20 mouse cellular contexts compared by ENCODE assay signal in the genomic region with DNA sequence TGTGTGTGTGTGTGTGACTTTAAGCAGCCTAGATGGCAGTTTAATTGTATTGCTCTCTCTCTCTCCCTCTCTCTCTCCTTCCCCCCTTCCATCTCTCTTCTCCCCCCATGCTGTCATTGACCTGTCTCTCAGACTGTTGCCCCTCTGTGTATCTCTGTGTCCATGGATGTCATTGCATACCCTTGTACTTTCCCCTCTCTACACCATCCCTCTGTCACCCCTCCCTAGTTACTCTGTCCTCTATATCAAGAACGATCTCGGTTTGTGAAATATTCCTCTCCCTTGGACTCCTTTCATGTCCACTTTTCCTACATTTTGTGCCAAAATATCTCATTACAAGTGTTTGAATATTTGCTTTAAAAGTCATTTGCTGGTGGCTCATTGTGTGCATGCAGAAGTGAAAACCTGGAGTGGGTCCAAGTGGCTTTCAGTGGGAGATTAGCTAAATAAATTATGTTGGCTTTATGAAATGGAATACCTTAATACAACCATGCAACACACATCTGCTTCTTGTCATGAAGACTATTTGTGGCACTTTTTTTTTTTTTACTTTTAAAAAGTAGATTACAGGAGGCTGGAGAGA. TPM values are rescaled to one million over a fixed set of nuclear protein-coding genes. Genes with fewer than 3 reads are reported as not detected.
DNase-seq lines count a peak whose midpoint lies in the region; ATAC-seq lines count a peak whose summit lies in the region.
"Had no signal": no experiment of that assay in that cellular context is flagged by ENCODE, and none has a peak within 500 bp of the region (broad histone marks: within the 10 kb centered on the region; RNA-seq: fewer than 3 reads in every experiment).

No protein-coding gene starts in this region.

- H3K27me3 ChIP-seq in midbrain, embryonic 14.5 days (ENCODE audit: control insufficient read depth, insufficient read depth, low read length), result no peaks in the 10 kb centered on the region
- no peaks in the 10 kb centered on the region for H3K27me3 ChIP-seq in midbrain, embryonic 15.5 days (replicated peaks)
- H3K27me3 ChIP-seq in embryonic facial prominence, embryonic 15.5 days, result no peaks in the 10 kb centered on the region
- H3K27me3 ChIP-seq: limb, embryonic 15.5 days; lung, embryonic 15.5 days had no signal

- H3K36me3 ChIP-seq in midbrain, embryonic 14.5 days (ENCODE audit: control insufficient read depth, insufficient read depth, low read length), result no peaks in the 10 kb centered on the region
- no peaks in the 10 kb centered on the region for H3K36me3 ChIP-seq in midbrain, embryonic 15.5 days (replicated peaks)
- no peaks in the 10 kb centered on the region for H3K36me3 ChIP-seq in embryonic facial prominence, embryonic 15.5 days
- H3K36me3 ChIP-seq: hindbrain, embryonic 10.5 days; limb, embryonic 15.5 days; lung, embryonic 15.5 days had no signal

- no peaks in the 10 kb centered on the region for H3K4me1 ChIP-seq in midbrain, embryonic 14.5 days (ENCODE audit: control insufficient read depth, insufficient read depth, low read length)
- H3K4me1 ChIP-seq in midbrain, embryonic 15.5 days, result no peaks in the 10 kb centered on the region
- H3K4me1 ChIP-seq in embryonic facial prominence, embryonic 15.5 days, result 0 out of 2 replicates have a peak, but pooled peaks cover 5% of the 10 kb centered on the region
- H3K4me1 ChIP-seq: hindbrain, embryonic 10.5 days; limb, embryonic 15.5 days had no signal

- H3K4me2 ChIP-seq in midbrain, embryonic 14.5 days (ENCODE audit: low read length), result no peak overlapping the region
- H3K4me2 ChIP-seq in midbrain, embryonic 15.5 days, result no peak overlapping the region
- H3K4me2 ChIP-seq in embryonic facial prominence, embryonic 15.5 days (replicated peaks), result no peak overlapping the region
- H3K4me2 ChIP-seq: limb, embryonic 15.5 days; lung, embryonic 15.5 days had no signal

- H3K9me3 ChIP-seq in midbrain, embryonic 14.5 days (ENCODE audit: control insufficient read depth, low read length), result no peaks in the 10 kb centered on the region
- no peaks in the 10 kb centered on the region for H3K9me3 ChIP-seq in midbrain, embryonic 15.5 days
- H3K9me3 ChIP-seq in embryonic facial prominence, embryonic 15.5 days (replicated peaks), result no peaks in the 10 kb centered on the region
- H3K9me3 ChIP-seq: hindbrain, embryonic 10.5 days; limb, embryonic 15.5 days; lung, embryonic 15.5 days had no signal

- ATAC-seq in midbrain, embryonic 14.5 days (ENCODE audit: low FRiP score, low TSS enrichment), result no peak
- no peak for ATAC-seq in midbrain, embryonic 15.5 days (replicated peaks)
- ATAC-seq in embryonic facial prominence, embryonic 15.5 days (ENCODE audit: insufficient number of reproducible peaks, low FRiP score, low TSS enrichment, low read depth), result 0 out of 2 replicates have a peak, but pooled peaks have one; percentile 29
- ATAC-seq: forebrain, embryonic 16.5 days had no signal

- no peak overlapping the region for H3K4me3 ChIP-seq in midbrain, embryonic 14.5 days (replicated peaks; ENCODE audit: low read depth, low read length)
- no peak overlapping the region for H3K4me3 ChIP-seq in midbrain, embryonic 15.5 days
- H3K4me3 ChIP-seq in embryonic facial prominence, embryonic 15.5 days (replicated peaks), result no peak overlapping the region
- H3K4me3 ChIP-seq: erythroblast, embryonic 14.5 days; gastrocnemius, adult 2 months; hindbrain, embryonic 10.5 days; limb, embryonic 15.5 days; lung, embryonic 15.5 days had no signal

- no peak overlapping the region for H3K27ac ChIP-seq in midbrain, embryonic 14.5 days (replicated peaks; ENCODE audit: low read depth, low read length)
- H3K27ac ChIP-seq in midbrain, embryonic 15.5 days, result no peak overlapping the region
- H3K27ac ChIP-seq in embryonic facial prominence, embryonic 15.5 days (replicated peaks), result no peak overlapping the region
- H3K27ac ChIP-seq: gastrocnemius, adult 2 months; hindbrain, embryonic 10.5 days; limb, embryonic 15.5 days; lung, embryonic 15.5 days had no signal

- intact Hi-C loops in heart, postnatal 10 days (cut with DNase I), result no loop called here

- WGBS in midbrain, embryonic 14.5 days, result 83% methylated on average over 2 of the region's 2 CpGs
- WGBS in midbrain, embryonic 15.5 days, result 73% methylated on average over 2 of the region's 2 CpGs
- 35% methylated on average over 2 of the region's 2 CpGs for WGBS in embryonic facial prominence, embryonic 15.5 days

- peak; percentile 11 for DNase-seq in heart, postnatal 4 days
- no peak for DNase-seq in heart, postnatal 10 days
- DNase-seq in midbrain, embryonic 14.5 days, result peak; percentile 29
- DNase-seq in cerebellum, adult 11-12 months, result no peak
- no peak for DNase-seq in adrenal gland, postnatal 4 days (ENCODE audit: low spot score in 2 of 2)
- no peak for DNase-seq in T-cell, adult 2 months (ENCODE audit: low spot score)
- DNase-seq: gastrocnemius, adult 2 months; kidney, adult 8-10 months; kidney, postnatal 36 days; right cerebral cortex, postnatal 25 days; thymus, postnatal 4 days had no signal

- no peak overlapping the region for H3K9ac ChIP-seq in midbrain, embryonic 14.5 days (replicated peaks; ENCODE audit: low read length)
- H3K9ac ChIP-seq in midbrain, embryonic 15.5 days, result no peak overlapping the region
- no peak overlapping the region for H3K9ac ChIP-seq in embryonic facial prominence, embryonic 15.5 days
- H3K9ac ChIP-seq: limb, embryonic 15.5 days; lung, embryonic 15.5 days had no signal

RNA-seq across cellular contexts. Expression of a gene that starts 18.6 kb away (rescaled TPM):
- total RNA-seq in heart, postnatal 4 days (2021), result 100 to 1,000 TPM; 151 to 159 TPM
- 100 to 1,000 TPM in 1 of 2 experiments, 10 to 100 TPM in 1; 95.2 to 111 TPM for total RNA-seq in heart, postnatal 10 days (2021)
- 90.0 and 119 TPM in 2 replicates for polyA plus RNA-seq in midbrain, embryonic 14.5 days (2014; fragmentation: Nextera tagmentation; extraction: Ambion mirVana)
- 78.3 and 79.0 TPM in 2 replicates for polyA plus RNA-seq in midbrain, embryonic 15.5 days (2015; fragmentation: Nextera tagmentation; extraction: Ambion mirVana)
- polyA plus RNA-seq in embryonic facial prominence, embryonic 15.5 days (2015; fragmentation: Nextera tagmentation; extraction: Ambion mirVana), result 86.3 and 100 TPM in 2 replicates
- total RNA-seq in adrenal gland, postnatal 4 days (2021), result 10 to 100 TPM; 74.4 to 77.5 TPM

RNA-seq across cellular contexts. Expression of a gene that starts 54.9 kb away (rescaled TPM):
- total RNA-seq in heart, postnatal 4 days (2021), result 1 to 10 TPM; 7.1 to 7.6 TPM
- total RNA-seq in heart, postnatal 10 days (2021), result 1 to 10 TPM; 5.6 to 8.4 TPM
- 14.5 and 16.3 TPM in 2 replicates for polyA plus RNA-seq in midbrain, embryonic 14.5 days (2014; fragmentation: Nextera tagmentation; extraction: Ambion mirVana)
- 24.2 and 26.1 TPM in 2 replicates for polyA plus RNA-seq in midbrain, embryonic 15.5 days (2015; fragmentation: Nextera tagmentation; extraction: Ambion mirVana)
- polyA plus RNA-seq in embryonic facial prominence, embryonic 15.5 days (2015; fragmentation: Nextera tagmentation; extraction: Ambion mirVana), result 13.1 and 16.7 TPM in 2 replicates
- 1 to 10 TPM; 4.9 to 8.1 TPM for total RNA-seq in adrenal gland, postnatal 4 days (2021)
- total RNA-seq: common myeloid progenitor, adult 5-6 weeks; granulocyte monocyte progenitor cell, adult 5-6 weeks had no signal
- polyA plus RNA-seq: erythroblast, embryonic 14.5 days had no signal

Comparison
In these comparisons a context has a peak if more than half of its experiments do, and no peak if none do; other contexts are left out.
1. DNase-seq: peak in heart, postnatal 4 days (single experiment) and midbrain, embryonic 14.5 days (single experiment); none in heart, postnatal 10 days (0 of 2), cerebellum, adult 11-12 months (single experiment), adrenal gland, postnatal 4 days (0 of 2) and T-cell, adult 2 months (single experiment).